Mouse (Mus musculus): Measurements from ENCODE around the gene Gm49392.

DNA sequence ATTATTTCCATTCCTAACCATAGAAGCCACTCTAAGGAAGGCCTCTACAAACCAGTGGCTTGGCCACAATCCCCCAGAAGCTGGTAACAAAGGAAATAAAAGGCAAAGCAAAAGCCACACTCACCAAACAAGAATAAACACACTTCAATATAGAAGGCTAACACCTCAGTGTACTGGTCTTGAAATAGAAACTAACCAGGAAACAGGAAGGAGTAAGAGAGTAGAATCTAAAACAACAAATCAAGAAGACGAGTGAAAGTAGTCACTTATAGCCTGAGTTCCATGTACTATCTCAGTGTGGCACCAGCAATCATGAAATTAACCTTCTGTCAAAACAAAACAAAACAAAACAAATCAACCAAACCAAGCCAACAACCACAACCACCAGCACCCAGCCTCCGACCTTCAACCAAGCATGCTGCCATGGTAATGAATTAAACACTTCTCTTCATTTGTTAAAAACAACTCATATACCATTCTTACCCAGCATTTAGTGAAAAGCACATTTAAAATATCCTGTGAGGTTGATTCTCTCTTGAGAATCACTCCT is 57.3 kb downstream of the Gm49392 start:
- TF ChIP-seq POLR2A (IDR thresholded peaks at IDR 0.05; ENCODE audit: low read depth, low read length) (no peak), CTCF (IDR thresholded peaks at IDR 0.05; ENCODE audit: borderline replicate concordance, insufficient read depth, low read length) (no peak)
